Mouse (Mus musculus) skeletal muscle tissue, postnatal 0 days (tissue): Measurements from ENCODE around the gene Olfr173. TPM values are rescaled to one million over a fixed set of nuclear protein-coding genes. Genes with fewer than 3 reads are reported as not detected.

Experiments used
- microRNA-seq, 2 experiments: library from miRNA; unstranded; fragments of <30 nt; microRNA quantifications; one replicate each; pipeline ENCODE4; 2016
- polyA plus RNA-seq: library from polyadenylated mRNA; unstranded; fragments of >200 nt; fragmentation: Nextera tagmentation; extraction: Ambion mirVana; gene quantifications from 2 replicates; pipeline ENCODE4 v1.2.1, GENCODE M21; 2015

Olfr173 gene
- polyA plus RNA-seq = not detected in 2 replicates

DNA sequence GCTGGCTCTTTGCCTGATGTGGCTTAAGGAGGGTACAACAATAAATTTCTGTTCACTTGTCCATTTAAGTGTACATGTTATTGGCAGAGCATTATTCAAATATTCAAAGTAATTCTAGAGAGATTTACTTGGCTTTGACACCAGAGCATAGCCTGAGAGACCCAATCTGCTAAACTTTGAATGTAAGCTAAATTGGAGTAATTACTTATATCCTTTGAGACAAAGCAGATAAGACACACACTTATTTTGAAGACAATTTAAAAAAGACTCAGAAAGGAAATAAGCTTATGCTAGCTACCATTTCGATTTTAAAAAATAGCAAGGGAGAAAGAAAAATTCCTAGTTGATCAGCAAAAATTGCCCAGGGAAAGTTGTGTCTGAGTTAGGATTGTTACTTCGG lies at the start of gene Olfr173:
TSS of gene Olfr173 (minus strand) at position 101 of the 400 bp plus-strand sequence.

GRCm38 (mm10) chr16:58826732-58827319 lies 26.8 kb upstream of the Olfr173 start, which contains the start of gene Olfr175-ps1:
TSS of gene Olfr175-ps1 (minus strand) at chr16:58826782.

GRCm38 (mm10) chr16:58763076-58763475 lies 37.0 kb downstream of the Olfr173 start, which contains the start of gene Olfr172:
TSS of gene Olfr172 (minus strand) at chr16:58763176.

Small RNA genes within 50 kb of the gene (microRNA-seq; reads per million reads assigned to microRNA genes)
- gene Gm27564 = 0 reads per million in 2 experiments

Other genes with a start within 250 kb of the Olfr173 start
- not detected in 2 replicates for gene Gm813, start 183.3 kb downstream of the Olfr173 start, polyA plus RNA-seq
- not detected in 2 replicates for gene E330017A01Rik, start 161.5 kb downstream of the Olfr173 start, polyA plus RNA-seq
- 9.7 and 10.5 TPM in 2 replicates for gene Cpox, start 130.0 kb downstream of the Olfr173 start, polyA plus RNA-seq
- gene Gpr15, start 81.2 kb downstream of the Olfr173 start, polyA plus RNA-seq = not detected in 2 replicates
- gene Cldnd1, start 72.4 kb downstream of the Olfr173 start, polyA plus RNA-seq = 56.6 and 57.2 TPM in 2 replicates
- gene Olfr172, start 37.1 kb downstream of the Olfr173 start, polyA plus RNA-seq = not detected in 2 replicates
- gene Olfr175-ps1, start 26.5 kb upstream of the Olfr173 start, polyA plus RNA-seq = not detected in 2 replicates
- not detected in 2 replicates for gene Olfr177, start 74.5 kb upstream of the Olfr173 start, polyA plus RNA-seq
- not detected in 2 replicates for gene Olfr178, start 91.8 kb upstream of the Olfr173 start, polyA plus RNA-seq
- not detected in 2 replicates for gene Olfr181, start 128.5 kb upstream of the Olfr173 start, polyA plus RNA-seq
- gene Olfr180, start 129.1 kb upstream of the Olfr173 start, polyA plus RNA-seq = not detected in 2 replicates
- gene Olfr183, start 195.1 kb upstream of the Olfr173 start, polyA plus RNA-seq = not detected in 2 replicates
- gene Olfr186, start 230.0 kb upstream of the Olfr173 start, polyA plus RNA-seq = not detected in 2 replicates
- gene Olfr187, start 239.5 kb upstream of the Olfr173 start, polyA plus RNA-seq = not detected in 2 replicates